Mouse (Mus musculus) B cell, adult 2 months (primary cell): ENCODE data around the gene Ccdc92b.
A peak's percentile ranks its signal among the peaks of the same experiment; 100 is the strongest.
"Not testable (repeated sequence)": the region's sequence is repeated elsewhere in the genome, so short reads cannot be mapped to it uniquely, and the experiment has no call there.

Experiments used
- DNase-seq, 2 experiments: peaks; one replicate each; pipeline ENCODE4 v3.0.0; 2022

The Ccdc92b gene

DNA sequence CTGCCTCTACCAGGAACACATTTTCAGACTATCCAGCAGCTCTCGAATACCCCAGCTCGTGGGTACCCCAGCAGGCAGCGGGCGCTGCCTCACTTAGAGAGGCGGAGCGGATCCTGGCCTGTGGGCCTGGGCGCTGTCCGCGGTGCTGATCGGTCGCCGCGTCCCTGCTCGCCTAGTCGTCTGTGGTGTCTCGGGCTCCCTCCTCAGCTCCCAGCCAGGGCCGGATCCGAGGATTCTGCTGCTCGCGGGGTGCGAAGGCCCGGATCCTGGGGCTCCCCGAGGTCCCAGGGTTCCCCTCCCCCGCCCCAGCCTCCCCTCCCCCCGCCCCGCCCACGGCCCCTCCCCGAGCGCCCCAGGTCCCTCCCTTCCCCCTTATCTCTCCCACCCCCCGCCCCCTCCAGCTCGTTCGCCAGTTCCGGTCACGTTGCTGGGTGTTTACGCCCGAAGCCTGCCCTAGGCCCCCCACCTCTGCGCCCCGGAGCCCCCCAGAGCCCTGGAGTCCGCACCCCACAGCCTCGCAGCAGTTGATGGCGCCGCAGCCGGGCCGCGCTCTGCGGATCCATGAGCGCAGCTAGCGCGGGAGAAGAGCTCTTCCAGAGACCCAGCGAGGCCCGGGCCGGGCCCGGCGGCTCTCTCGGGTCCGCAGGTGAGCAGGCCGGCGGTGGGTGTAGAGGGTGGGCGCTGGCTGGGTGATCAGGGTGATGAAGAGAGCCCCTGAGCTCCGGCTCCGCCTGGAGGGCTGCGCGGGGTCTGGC is at the start of gene Ccdc92b:
Gene Ccdc92b (plus strand): TSS at position 405 of the 755 bp plus-strand sequence.
- DNase-seq: peak; percentile 73 to 77

DNA sequence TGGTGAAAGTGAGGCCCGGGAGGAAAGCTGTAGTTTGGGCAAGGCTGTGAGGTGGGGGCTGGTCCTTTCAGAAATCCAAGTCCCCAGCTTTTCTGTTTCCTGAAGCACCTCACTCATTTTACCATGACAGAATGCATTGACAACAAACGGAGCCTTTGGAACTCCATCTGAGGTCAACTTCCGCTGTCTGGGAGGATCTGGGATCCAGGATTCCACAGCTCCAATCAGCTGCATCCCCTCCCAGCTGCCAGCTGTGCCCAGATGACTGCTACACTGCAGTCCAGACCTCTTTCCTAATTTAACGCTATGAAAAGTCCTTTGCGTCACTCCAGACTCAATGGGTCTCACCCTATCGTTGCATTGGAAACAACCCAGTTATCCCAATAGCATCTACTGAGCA is 49.7 kb upstream of the Ccdc92b start:
- no peak for DNase-seq

DNA sequence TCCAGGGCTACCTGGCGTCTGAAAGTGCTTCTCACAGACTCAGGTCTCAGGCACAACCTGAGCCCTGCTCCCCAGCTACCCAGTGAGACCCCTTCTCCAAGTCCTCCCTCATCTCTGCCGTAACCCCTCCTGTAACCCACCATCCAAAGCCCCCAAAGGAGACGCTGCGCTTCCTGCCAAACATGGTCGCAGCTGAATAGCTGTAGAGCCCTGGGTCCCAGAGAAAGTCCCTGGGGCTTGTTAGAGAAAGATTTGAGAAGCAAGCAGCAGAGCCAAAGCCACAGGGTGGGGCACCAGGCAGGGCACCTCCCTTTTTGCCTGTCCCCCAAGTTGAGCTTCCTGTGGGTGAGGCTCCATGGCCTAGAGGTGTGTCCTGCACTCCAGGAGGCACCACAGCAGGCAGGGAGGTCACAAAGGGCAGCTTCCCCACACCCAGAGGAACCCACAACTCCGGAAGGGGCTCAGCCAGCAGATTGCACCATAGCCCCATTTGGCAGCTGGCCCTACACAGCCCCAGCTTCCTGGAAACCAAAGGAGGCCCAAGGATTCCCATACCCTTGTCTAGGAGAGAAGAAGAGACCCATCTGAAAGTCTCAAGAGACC is 46.8 kb upstream of the Ccdc92b start:
- no peak for DNase-seq

DNA sequence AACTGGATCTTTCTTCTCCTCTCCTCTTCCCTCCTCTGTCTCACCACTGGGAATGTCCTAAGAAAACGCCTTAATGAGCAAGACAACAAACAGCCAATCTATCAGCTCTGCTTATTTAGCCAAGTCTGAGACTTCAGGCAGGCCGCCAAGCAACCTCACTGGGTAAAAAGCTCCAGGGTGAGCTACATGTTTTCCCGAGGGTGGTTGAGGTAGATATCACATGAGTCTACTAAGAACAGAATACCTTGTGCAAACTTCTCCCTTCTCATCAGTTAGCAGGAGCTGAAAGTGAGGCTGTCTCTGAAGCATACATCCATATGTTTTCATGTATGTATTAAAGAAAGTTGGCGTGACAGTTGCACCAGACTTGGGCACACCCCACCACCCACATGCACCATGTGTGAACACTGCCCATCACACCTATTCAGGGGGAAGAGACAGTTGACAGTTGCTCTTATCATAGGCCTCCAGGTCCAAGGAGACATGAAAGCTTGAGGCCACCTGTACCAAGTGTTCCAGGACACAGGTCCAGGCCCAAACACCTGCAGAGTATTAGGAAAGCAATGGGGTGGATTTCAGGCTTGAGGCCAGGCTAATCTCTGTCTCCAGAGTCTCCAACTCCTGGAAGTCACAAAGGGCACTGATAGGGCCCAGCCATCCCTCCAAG is 44.5 kb upstream of the Ccdc92b start:
- DNase-seq: no peak

DNA sequence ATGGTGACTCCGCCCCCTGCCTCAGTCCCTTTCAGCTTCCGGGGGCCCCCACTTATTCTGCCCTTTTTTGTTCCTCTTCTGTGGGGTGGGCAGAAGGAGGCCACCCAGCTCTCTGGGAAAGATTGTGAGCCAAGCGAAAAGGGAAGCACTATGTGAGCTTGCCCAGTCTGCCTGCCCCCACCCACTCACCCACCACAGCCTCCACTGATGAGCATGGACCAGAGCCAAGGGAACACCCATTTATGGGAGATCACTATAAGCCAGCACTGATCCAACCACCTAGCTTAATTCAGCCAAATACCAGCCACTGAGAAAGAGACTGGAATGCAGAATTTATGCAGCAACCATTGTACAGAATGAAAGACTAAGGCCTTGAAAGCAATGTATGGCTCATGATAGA is 43.5 kb upstream of the Ccdc92b start:
- DNase-seq: peak in 1 of 2 experiments; percentile 23

DNA sequence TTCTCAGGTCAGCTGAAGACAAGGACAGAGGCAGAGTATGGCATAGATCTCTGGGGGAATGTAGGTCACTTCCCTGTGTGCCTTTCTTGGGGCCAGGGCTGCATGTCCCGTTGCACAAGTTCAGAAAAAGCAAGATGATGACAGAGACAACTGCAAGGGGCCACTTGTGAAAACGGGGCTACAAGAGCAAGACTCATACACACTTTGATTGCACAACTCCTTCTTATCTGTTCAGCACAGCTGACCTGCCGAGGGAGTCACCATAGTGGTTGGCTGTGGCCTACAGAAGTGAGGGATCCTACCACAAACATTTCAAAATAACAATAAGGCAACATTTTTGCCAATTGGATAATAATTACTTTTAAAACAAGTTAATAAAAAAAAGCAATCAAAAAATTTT is 42.3 kb upstream of the Ccdc92b start:
- no peak for DNase-seq

DNA sequence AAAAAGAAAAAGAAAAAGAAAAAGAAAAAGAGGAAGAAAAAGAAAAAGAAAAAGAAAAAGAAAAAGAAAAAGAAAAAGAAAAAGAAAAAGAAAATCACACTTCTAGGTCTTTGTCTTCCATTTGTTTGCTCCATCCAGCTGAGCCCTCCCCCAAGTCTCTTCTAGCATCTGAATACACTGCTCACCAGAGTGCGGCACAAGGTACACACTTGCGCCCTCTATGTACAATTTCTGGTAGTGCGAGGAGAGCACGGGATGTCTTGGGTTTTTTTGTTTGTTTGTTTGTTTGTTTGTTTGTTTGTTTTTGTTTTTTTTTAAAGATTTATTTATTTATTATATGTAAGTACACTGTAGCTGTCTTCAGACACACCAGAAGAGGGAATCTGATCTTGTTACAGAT is 38.1 kb upstream of the Ccdc92b start:
- DNase-seq: not testable (repeated sequence)

DNA sequence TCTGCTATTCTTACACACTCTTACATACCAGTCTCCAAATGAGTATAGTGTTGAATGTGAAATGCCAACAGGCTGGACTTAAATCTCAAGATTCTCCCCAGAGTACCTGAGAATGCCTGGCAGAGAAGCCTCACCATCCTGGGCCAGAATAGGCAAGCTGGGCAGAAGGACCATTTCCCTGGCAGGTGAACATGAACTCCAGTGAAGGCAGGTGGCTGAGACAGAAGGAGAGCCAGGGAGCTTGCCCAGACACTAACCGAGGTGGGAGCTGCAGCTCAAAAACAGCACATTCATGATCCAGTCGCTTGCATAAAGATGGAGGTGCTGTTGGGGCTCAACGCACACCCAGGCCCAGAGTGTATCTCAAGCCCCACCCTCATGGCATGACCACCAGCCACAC is 36.9 kb upstream of the Ccdc92b start:
- DNase-seq: no peak

DNA sequence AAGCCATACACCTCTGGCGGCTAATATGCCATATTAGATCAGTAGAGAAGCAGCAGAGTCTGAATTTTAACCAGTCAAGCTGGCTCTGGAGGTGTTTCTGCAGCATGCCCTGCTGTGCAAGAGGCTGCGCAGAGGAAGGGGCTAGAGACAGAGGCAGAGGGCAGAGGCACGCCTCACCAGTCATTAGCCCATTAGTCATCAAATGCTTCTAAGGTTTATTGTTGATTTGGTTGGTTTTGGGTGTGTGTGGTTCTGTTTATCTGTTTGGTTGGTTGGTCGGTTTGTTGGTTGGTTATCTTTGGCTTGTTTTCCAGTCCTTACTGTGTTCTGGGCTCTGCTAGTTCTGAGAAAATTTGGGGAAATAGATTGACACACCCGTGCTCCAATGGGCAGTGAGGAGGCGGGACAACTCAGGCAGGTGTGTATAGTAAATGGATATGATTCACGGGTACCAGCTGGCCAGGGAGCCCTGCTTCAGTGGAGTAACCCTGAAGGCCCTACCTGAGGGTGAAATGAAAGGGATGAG is 35.5 kb upstream of the Ccdc92b start:
- DNase-seq: no peak

DNA sequence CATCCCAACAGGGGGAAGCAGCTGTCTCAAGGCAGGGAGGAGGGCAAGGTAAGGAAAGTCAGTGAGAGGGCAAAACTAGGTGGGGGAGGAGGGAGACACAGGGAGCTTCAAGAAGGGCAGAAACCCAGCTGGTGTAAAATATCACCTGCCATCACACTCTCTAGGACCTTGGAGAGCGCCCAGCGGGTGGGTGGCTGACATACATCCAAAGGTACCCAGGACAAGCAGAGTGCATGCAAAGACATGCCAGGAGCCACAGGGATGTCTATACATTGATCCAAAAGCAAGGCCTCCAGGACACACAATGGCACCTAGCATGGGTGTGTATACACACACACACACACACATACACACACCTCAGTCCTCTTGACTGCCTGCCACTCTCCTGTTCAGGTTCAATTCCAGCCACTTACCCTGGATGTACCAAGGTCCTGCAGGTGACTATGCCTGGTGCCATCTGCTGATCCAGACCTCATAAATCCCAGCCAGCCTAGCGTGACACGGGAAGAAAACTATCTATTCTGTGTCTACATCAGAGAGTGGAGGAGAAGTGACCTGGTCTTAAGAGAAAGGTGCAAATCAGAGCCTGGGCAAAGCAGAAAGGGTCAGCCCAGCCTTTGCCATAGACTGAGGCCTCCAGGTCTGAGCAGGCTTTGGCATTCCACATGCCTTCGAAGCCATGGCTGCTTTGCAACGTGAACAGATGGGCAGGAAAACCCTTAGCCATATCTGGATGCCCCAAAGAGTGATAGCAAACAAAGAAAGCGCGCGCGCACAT is 34.3 kb upstream of the Ccdc92b start:
- DNase-seq: no peak

DNA sequence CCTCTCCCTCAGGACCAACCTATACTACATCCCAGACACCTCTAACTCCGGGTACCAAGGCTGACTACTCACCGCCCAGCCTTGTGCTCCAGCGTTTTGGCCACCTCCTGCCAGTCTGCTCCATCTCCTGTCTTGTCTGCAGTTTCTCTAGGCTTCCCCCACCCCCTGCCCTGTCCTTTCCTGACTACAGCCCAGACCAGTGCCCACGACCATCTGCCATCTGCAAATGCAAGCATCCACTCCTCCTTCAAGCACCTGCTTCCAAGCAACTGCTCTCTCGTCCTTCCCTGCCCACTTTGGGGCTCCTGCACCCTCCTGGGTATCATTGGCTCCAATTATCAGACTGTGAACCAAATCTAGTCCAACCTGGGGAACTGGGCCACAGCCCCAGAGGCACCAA is 33.0 kb upstream of the Ccdc92b start:
- no peak for DNase-seq

DNA sequence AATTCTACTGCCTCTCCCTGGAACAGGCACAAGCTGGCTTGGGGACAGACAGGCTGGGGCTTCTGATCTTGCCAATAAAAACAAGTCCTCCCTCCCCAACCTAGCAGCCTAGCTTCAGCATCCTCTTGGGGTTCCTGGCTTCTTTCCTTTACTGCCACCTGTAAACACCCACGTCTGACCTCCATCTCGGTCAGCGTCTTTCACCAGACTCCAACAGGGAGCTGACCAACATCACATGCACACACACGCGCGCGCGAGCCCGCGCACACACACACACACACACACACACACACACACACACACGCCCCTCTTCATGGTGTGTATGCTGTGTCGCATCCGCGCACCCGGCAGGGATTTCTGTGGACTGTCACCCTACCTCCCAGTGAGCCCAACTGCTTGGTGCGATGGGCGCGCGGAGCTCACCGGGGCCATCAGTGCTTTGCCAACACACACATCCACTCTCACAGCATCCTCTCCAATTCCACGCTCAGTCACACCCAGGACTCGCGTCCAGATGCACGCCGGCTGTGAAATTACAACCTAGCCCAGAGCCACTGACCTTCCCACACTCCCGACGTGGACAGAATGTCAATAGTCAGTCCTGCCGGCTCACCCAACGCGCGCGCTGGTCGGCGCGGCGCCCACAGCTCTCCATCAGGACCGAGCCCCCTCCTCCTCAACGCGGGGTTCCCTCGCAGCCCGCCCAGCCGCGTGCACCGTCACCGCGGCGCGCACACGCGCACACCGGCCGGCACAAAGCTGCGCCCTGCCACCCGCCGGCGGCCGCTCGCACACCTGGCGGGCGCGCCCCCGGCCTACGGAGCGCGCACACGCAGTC is 29.8 kb upstream of the Ccdc92b start:
- DNase-seq: no peak

DNA sequence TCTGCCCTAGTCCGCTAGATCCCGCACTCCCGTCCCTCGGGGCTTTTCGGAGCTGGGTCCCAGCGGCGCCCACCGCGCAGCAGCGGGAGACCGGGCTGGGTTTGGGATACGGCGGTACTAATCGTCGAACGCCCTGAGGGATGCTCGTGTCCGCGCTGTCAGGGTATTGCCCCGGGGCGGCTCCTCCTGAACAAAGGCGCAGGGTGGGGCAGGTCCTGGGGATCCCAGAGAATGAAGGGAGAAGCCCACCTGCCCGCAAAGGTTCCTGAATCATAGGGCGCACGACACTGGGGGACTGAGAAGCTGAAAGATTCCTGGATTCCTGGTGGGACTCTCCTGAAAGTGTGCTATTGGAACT is 29.2 kb upstream of the Ccdc92b start:
- DNase-seq: no peak

DNA sequence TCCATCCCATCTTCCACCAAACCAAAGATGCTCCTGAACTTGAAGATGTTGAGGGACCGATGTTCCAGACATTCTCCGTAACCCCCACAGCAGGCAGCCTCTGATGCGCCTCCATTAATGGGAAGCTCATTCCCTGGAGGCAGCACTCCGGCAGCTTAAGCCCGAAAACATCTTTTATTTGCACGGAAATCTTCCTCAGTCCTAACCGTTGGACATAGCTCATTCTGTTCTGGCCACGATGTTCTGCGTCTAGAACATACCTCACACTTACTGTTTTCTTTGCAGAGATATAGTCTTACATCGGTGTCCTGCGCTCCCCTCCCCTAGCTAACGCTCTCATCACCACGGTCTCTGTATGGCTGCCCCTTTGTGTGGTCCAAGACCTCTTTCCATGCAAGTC is 28.7 kb upstream of the Ccdc92b start:
- no peak for DNase-seq

DNA sequence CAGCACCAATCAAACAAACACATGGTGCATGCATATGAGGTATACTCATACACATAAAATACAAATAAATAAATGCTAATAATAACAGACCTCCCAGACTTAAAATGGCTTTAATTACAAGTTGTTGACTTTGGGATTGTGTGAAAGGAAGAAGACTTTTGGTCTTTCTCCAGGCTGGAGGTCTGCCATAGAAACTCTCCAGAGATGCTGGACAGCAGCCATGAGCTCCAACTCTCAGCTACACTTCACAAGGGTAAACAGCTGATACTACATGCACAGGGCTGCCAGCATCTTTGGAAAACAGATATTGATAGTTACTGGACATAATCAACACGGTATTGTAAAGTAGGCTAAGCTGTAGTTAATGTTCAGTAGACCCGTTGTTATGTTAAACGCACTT is 27.2 kb upstream of the Ccdc92b start:
- no peak for DNase-seq

DNA sequence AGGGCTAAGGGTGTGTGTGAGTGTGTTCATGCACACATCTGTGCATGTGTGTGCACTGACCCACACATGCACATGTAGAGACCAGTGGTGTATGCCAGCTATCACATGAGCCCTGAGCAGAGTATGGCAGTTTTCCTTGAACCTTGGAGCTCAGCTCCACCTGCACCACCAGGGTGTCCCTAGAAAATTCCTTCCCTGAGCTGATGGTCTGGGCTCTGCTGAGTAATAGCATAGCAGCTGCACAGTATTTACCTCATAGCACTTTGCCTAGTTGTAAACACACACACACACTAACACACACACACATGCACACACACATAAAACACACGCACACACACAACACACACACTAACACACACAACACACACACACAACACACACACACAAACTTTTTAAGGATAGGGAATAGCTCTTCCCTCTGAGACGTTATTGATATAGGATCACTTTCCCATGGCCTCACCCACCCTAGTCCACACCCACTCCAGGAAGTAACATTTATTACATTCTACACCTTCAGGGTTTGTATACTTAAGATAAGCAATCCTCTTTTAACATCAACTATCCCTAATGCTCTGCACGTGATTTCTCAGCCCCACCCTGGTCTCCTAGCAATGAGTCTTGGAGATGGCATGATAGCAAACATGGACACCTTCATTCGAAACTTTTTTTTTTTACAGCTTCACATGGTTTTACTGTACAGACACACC is 22.0 kb upstream of the Ccdc92b start:
- no peak for DNase-seq

DNA sequence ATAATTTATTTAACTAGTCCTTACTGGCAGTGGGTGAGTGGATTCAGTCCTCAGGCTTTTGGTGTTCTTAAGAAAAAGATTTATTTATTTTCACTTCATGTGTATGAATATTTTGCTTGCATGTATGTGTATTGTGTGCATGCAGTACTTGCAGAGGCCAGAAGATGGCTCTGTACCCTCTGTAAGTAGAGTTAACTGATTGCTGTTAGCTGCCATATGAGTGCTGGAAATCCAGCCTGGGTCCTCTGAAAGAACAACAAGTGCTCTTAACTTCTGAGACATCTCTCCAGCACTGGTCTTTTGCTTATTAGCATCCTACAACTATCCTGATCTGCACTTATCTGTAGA is 21.4 kb upstream of the Ccdc92b start:
- no peak for DNase-seq

DNA sequence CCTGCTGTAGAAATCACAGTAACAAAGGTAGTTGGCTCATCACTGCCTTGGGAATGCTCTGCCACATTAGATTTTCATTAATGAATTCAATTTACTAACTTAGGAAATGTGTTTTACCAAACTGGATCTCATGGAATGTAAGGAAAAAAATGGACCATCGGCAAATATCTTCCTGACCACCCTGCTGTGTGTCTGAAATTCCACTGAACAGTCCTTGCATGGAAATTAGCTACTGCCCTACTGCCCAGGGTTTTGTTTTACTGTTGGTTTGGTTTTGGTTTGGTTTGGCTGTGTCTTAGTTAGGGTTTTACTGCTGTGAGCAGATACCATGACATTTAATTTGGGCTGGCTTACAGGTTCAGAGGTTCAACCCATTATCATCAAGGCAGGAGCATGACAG is 17.1 kb upstream of the Ccdc92b start:
- DNase-seq: no peak

DNA sequence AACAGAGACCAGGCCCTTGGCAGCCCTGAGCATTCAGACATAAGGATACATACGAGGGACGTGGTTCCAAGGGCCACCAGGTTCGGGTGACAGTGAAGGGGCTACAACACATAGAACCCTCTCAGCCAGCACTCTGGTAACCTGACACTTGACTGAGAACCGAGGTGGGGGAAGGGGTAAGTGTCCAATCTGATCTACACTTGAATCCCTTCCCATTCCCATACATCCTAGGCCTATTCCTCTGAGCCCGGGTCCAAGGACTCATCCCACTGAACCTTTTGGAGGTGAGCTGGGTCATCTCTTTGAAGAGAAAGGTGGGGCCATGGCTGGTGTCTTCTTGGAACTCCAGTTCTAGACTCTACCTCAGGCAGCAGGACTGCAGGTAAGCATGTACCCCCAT is 9.3 kb upstream of the Ccdc92b start:
- no peak for DNase-seq

DNA sequence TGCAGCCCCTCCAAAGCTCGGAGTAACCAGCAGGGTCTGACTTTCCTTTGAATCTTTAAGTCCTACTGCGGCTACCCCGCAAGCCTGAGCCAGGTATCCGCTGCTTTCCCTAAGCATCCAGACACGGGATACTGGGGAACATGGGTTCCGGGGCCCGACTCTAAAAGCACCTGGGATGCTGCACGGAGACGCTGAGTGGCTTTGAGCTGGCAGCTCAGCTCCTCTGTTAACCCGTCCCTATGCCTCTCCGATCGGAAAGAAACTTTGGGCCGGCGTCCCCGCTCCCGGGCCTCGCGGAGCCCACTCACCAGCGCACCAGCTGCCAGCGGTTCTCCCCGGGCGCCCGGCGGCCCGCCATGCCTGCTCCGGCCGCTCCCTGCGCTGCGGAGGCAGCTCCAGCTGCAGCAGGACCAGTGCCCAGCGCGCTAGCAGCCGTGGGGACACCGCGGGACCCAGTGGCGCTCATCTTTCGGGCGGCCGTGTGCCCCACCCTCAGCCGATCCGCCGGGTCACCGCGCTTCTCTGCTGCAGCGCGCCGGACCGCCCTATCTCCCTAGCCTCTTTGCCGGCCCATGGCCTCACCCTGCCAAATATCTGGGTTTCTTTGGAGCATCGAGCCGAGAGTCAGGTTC is 8.7 kb upstream of the Ccdc92b start, which contains the start of gene Rap1gap2:
Gene Rap1gap2 (minus strand): TSS at position 371 of the 632 bp plus-strand sequence.
- DNase-seq: no peak

DNA sequence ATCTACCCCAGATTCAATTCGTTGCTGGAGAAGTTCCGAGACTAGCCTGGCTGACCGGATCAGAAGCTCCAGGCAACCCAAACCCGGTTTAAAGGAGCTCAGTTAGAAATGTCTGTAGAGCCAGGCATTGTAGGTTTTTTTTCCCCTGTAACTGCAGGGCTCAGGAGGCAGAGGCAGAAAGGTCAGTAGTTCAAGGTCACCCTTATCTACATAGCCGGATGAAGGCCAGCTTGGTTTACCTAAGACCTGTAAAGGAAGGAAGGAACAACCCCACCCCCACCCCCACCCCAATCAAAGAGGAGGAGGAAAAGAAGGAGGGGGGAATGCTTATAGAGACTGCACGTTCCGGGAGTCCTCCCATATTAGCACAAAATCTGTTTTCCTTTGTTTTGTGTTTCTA is 8.0 kb upstream of the Ccdc92b start:
- DNase-seq: no peak
